9 mouse cellular contexts compared by ENCODE assay signal in genomic region chr4:136431376-136431693, GRCm38 (mm10). TPM values are rescaled to one million over a fixed set of nuclear protein-coding genes. Genes with fewer than 3 reads are reported as not detected.
DNase-seq lines count a peak whose midpoint lies in the region; ATAC-seq and TF ChIP-seq lines count a peak whose summit lies in the region.
"Had no signal": no experiment of that assay in that cellular context is flagged by ENCODE, and none has a peak within 500 bp of the region (broad histone marks: within the 10 kb centered on the region; RNA-seq: fewer than 3 reads in every experiment).

No protein-coding gene starts in this region.

- no peak overlapping the region for H3K4me3 ChIP-seq in intestine, embryonic 14.5 days (ENCODE audit: low read depth, low read length)
- H3K4me3 ChIP-seq in intestine, embryonic 16.5 days (ENCODE audit: low read length) = no peak overlapping the region
- H3K4me3 ChIP-seq in heart, postnatal 0 days (ENCODE audit: low read depth, low read length) = no peak overlapping the region
- no peak overlapping the region for H3K4me3 ChIP-seq in stomach, postnatal 0 days (ENCODE audit: low read depth, low read length)
- H3K4me3 ChIP-seq: megakaryocyte, embryonic 14.5 days had no signal

- H3K27me3 ChIP-seq in intestine, embryonic 14.5 days (replicated peaks; ENCODE audit: control insufficient read depth, insufficient read depth, low read length) = no peaks in the 10 kb centered on the region; the same call in 1 of the 2 replicates
- no peaks in the 10 kb centered on the region for H3K27me3 ChIP-seq in intestine, embryonic 16.5 days (replicated peaks; ENCODE audit: control insufficient read depth, insufficient read depth, low read length)
- no peaks in the 10 kb centered on the region for H3K27me3 ChIP-seq in heart, postnatal 0 days (ENCODE audit: control insufficient read depth, insufficient read depth, low read length)
- no peaks in the 10 kb centered on the region for H3K27me3 ChIP-seq in stomach, postnatal 0 days (ENCODE audit: control insufficient read depth, insufficient read depth, low read length)

- H3K9me3 ChIP-seq in intestine, embryonic 14.5 days (ENCODE audit: control insufficient read depth, low read length) = no peaks in the 10 kb centered on the region
- H3K9me3 ChIP-seq in intestine, embryonic 16.5 days (ENCODE audit: control insufficient read depth, low read length) = no peaks in the 10 kb centered on the region
- H3K9me3 ChIP-seq in heart, postnatal 0 days (replicated peaks; ENCODE audit: control insufficient read depth, low read length) = no peaks in the 10 kb centered on the region
- no peaks in the 10 kb centered on the region for H3K9me3 ChIP-seq in stomach, postnatal 0 days (ENCODE audit: control insufficient read depth, low read length)
- H3K9me3 ChIP-seq: megakaryocyte, embryonic 14.5 days had no signal

- no peaks in the 10 kb centered on the region for H3K4me1 ChIP-seq in intestine, embryonic 14.5 days (replicated peaks; ENCODE audit: control insufficient read depth, insufficient read depth, low read length)
- H3K4me1 ChIP-seq in intestine, embryonic 16.5 days (ENCODE audit: control insufficient read depth, insufficient read depth, low read length) = no peaks in the 10 kb centered on the region
- no peaks in the 10 kb centered on the region for H3K4me1 ChIP-seq in heart, postnatal 0 days (ENCODE audit: control insufficient read depth, insufficient read depth)
- no peaks in the 10 kb centered on the region; the same call in 1 of the 2 replicates for H3K4me1 ChIP-seq in stomach, postnatal 0 days (replicated peaks; ENCODE audit: control insufficient read depth, insufficient read depth)

- no peak for TF ChIP-seq EP300 in heart, postnatal 0 days (IDR thresholded peaks at IDR 0.05; ENCODE audit: low read depth)
- TF ChIP-seq EP300 in stomach, postnatal 0 days (optimal IDR thresholded peaks at IDR 0.05) = no peak

- DNase-seq in intestine, embryonic 14.5 days (ENCODE audit: low spot score) = peak; percentile 79
- DNase-seq in adipocyte (ENCODE audit: low spot score) = peak; percentile 67
- DNase-seq in embryo, embryonic 10.5 days (ENCODE audit: low spot score) = peak; percentile 92
- peak; percentile 64 for DNase-seq in heart, postnatal 0 days (ENCODE audit: low spot score)
- DNase-seq in layer of hippocampus, adult 9-11 months = peak; percentile 18
- peak; percentile 83 for DNase-seq in lung, postnatal 36 days
- peak; percentile 71 for DNase-seq in stomach, postnatal 0 days (ENCODE audit: low spot score)

- TF ChIP-seq CTCF in heart, postnatal 0 days (IDR thresholded peaks at IDR 0.05; ENCODE audit: low read depth) = peak; percentile 67
- TF ChIP-seq CTCF in stomach, postnatal 0 days (IDR thresholded peaks at IDR 0.05; ENCODE audit: low read depth) = peak; percentile 83

- no peak overlapping the region for H3K27ac ChIP-seq in intestine, embryonic 14.5 days (ENCODE audit: low read depth)
- H3K27ac ChIP-seq in intestine, embryonic 16.5 days (ENCODE audit: low read length) = no peak overlapping the region
- no peak overlapping the region for H3K27ac ChIP-seq in heart, postnatal 0 days (ENCODE audit: low read depth)
- H3K27ac ChIP-seq in stomach, postnatal 0 days (replicated peaks) = no peak overlapping the region

- H3K9ac ChIP-seq in intestine, embryonic 14.5 days (ENCODE audit: low read length) = no peak overlapping the region
- no peak overlapping the region for H3K9ac ChIP-seq in intestine, embryonic 16.5 days (ENCODE audit: low read depth, low read length)
- no peak overlapping the region for H3K9ac ChIP-seq in heart, postnatal 0 days (replicated peaks; ENCODE audit: low read depth, low read length)
- H3K9ac ChIP-seq in stomach, postnatal 0 days (ENCODE audit: low read length) = no peak overlapping the region

- WGBS in intestine, embryonic 14.5 days = 8% methylated on average over 3 of the region's 3 CpGs
- 6% methylated on average over 3 of the region's 3 CpGs for WGBS in intestine, embryonic 16.5 days
- WGBS in heart, postnatal 0 days = 11% methylated on average over 3 of the region's 3 CpGs
- 6% methylated on average over 3 of the region's 3 CpGs for WGBS in stomach, postnatal 0 days

- ATAC-seq in intestine, embryonic 14.5 days (replicated peaks; ENCODE audit: low FRiP score, low TSS enrichment, low read depth) = no peak
- ATAC-seq in intestine, embryonic 16.5 days = no peak
- no peak for ATAC-seq in heart, postnatal 0 days (ENCODE audit: insufficient read depth, low read depth)
- no peak for ATAC-seq in stomach, postnatal 0 days (ENCODE audit: low FRiP score, low TSS enrichment)

- no peak overlapping the region for H3K4me2 ChIP-seq in intestine, embryonic 14.5 days (ENCODE audit: low read length)
- no peak overlapping the region for H3K4me2 ChIP-seq in intestine, embryonic 16.5 days (ENCODE audit: low read depth, low read length)
- no peak overlapping the region for H3K4me2 ChIP-seq in heart, postnatal 0 days (ENCODE audit: low read depth, low read length)
- H3K4me2 ChIP-seq in stomach, postnatal 0 days (replicated peaks; ENCODE audit: low read depth) = no peak overlapping the region

- H3K36me3 ChIP-seq in intestine, embryonic 14.5 days (ENCODE audit: control insufficient read depth, insufficient read depth, low read length) = no peaks in the 10 kb centered on the region
- H3K36me3 ChIP-seq in intestine, embryonic 16.5 days (ENCODE audit: control insufficient read depth, insufficient read depth, low read length) = no peaks in the 10 kb centered on the region
- H3K36me3 ChIP-seq in heart, postnatal 0 days (replicated peaks; ENCODE audit: control insufficient read depth, insufficient read depth, low read length) = no peaks in the 10 kb centered on the region
- H3K36me3 ChIP-seq in stomach, postnatal 0 days (ENCODE audit: control insufficient read depth, insufficient read depth, low read length) = no peaks in the 10 kb centered on the region

RNA-seq across cellular contexts. Expression of gene Htr1d, which starts 8.0 kb away (rescaled TPM):
- polyA plus RNA-seq in intestine, embryonic 14.5 days (2014; fragmentation: Nextera tagmentation; extraction: Ambion mirVana) = 0.12 and 0.16 TPM in 2 replicates
- 0.10 and 0.16 TPM in 2 replicates for polyA plus RNA-seq in intestine, embryonic 16.5 days (2015; fragmentation: Nextera tagmentation; extraction: Ambion mirVana)
- total RNA-seq in heart, postnatal 0 days (2014; rRNA removed; ENCODE audit: low replicate concordance) = not detected in 2 replicates
- not detected in 2 replicates for polyA plus RNA-seq in heart, postnatal 0 days (2015; fragmentation: Nextera tagmentation; extraction: Ambion mirVana)
- polyA plus RNA-seq in stomach, postnatal 0 days (2015; fragmentation: Nextera tagmentation; extraction: Ambion mirVana) = 0.06 and 0.34 TPM in 2 replicates

RNA-seq across cellular contexts. Expression of gene 6030445D17Rik, which starts 30.7 kb away (rescaled TPM):
- polyA plus RNA-seq in intestine, embryonic 14.5 days (2014; fragmentation: Nextera tagmentation; extraction: Ambion mirVana) = 0.23 and 0.43 TPM in 2 replicates
- polyA plus RNA-seq in intestine, embryonic 16.5 days (2015; fragmentation: Nextera tagmentation; extraction: Ambion mirVana) = 0.27 and 0.50 TPM in 2 replicates
- total RNA-seq in heart, postnatal 0 days (2014; rRNA removed; ENCODE audit: low replicate concordance) = not detected in 2 replicates
- 0.27 and 0.43 TPM in 2 replicates for polyA plus RNA-seq in heart, postnatal 0 days (2015; fragmentation: Nextera tagmentation; extraction: Ambion mirVana)
- 0.33 and 0.40 TPM in 2 replicates for polyA plus RNA-seq in stomach, postnatal 0 days (2015; fragmentation: Nextera tagmentation; extraction: Ambion mirVana)

RNA-seq across cellular contexts. Expression of gene Luzp1, which starts 38.2 kb away (rescaled TPM):
- polyA plus RNA-seq in intestine, embryonic 14.5 days (2014; fragmentation: Nextera tagmentation; extraction: Ambion mirVana) = 112 and 122 TPM in 2 replicates
- polyA plus RNA-seq in intestine, embryonic 16.5 days (2015; fragmentation: Nextera tagmentation; extraction: Ambion mirVana) = 96.8 and 115 TPM in 2 replicates
- 22.6 and 24.5 TPM in 2 replicates for total RNA-seq in heart, postnatal 0 days (2014; rRNA removed; ENCODE audit: low replicate concordance)
- 80.2 and 91.1 TPM in 2 replicates for polyA plus RNA-seq in heart, postnatal 0 days (2015; fragmentation: Nextera tagmentation; extraction: Ambion mirVana)
- polyA plus RNA-seq in stomach, postnatal 0 days (2015; fragmentation: Nextera tagmentation; extraction: Ambion mirVana) = 54.6 and 67.8 TPM in 2 replicates

Comparison
In these comparisons a context has a peak if more than half of its experiments do, and no peak if none do; other contexts are left out.
1. DNase-seq: peak in every context shown above with its lines; median percentile 92 in embryo, embryonic 10.5 days; 83 in lung, postnatal 36 days; 79 in intestine, embryonic 14.5 days; 71 in stomach, postnatal 0 days; 67 in adipocyte; 64 in heart, postnatal 0 days; 18 in layer of hippocampus, adult 9-11 months.